Mouse (Mus musculus) forebrain, embryonic 16.5 days (tissue): ENCODE measurements at regions not wholly inside any gene's neighbourhood (a gene's known extent, or its start where the extent isn't known, plus 50 kb on each side); places are given as distances from the start of the nearest gene placed in this dataset.
A peak's percentile ranks its signal among the peaks of the same experiment; 100 is the strongest.

Experiments used
- ATAC-seq: fragments of 200-750 bp; cut with Nextera tagmentation; 2 replicates; pipeline ENCODE4 v1.8.0; 2017; ENCODE audit warnings: mild to moderate bottlenecking, moderate library complexity
- H3K27ac ChIP-seq: fragments of 300-500 bp; sonication (generic); 2 replicates; pipeline ENCODE4 v1.5.1; 2014; ENCODE audit warnings: low read length, control low read depth
- H3K27me3 ChIP-seq: fragments of 300-500 bp; sonication (generic); replicated peaks from 2 replicates; pipeline ENCODE4 v1.6.1; 2014; ENCODE audit warnings: low read length; ENCODE audit not compliant: control insufficient read depth, insufficient read depth
- H3K36me3 ChIP-seq: fragments of 300-500 bp; sonication (generic); 2 replicates; pipeline ENCODE4 v1.6.1; 2014; ENCODE audit not compliant: control insufficient read depth, insufficient read depth
- H3K4me1 ChIP-seq: fragments of 300-500 bp; sonication (generic); replicated peaks from 2 replicates; pipeline ENCODE4 v1.6.1; 2014; ENCODE audit warnings: low read length; ENCODE audit not compliant: control insufficient read depth, insufficient read depth
- H3K4me2 ChIP-seq: fragments of 300-500 bp; sonication (generic); 2 replicates; pipeline ENCODE4 v1.6.1; 2014; ENCODE audit warnings: mild to moderate bottlenecking, low read length, control low read depth
- H3K4me3 ChIP-seq: fragments of 300-500 bp; sonication (generic); replicated peaks from 2 replicates; pipeline ENCODE4 v1.5.1; 2014; ENCODE audit warnings: mild to moderate bottlenecking, low read length, control low read depth
- H3K9ac ChIP-seq: fragments of 300-500 bp; sonication (generic); replicated peaks from 2 replicates; pipeline ENCODE4 v1.6.1; 2014; ENCODE audit warnings: low read depth, low read length, control low read depth
- H3K9me3 ChIP-seq: fragments of 300-500 bp; sonication (generic); 2 replicates; pipeline ENCODE4 v1.6.1; 2016; ENCODE audit warnings: low read length; ENCODE audit not compliant: control insufficient read depth
- WGBS: fragments of 180-500 bp; shearing (Covaris S2); extraction: QIAGEN DNeasy Blood & Tissue Kit; methylation state at CpG from one replicate; pipeline ENCODE4 v1.1.7; 2014; 5-methylcytosine and 5-hydroxymethylcytosine counted together

DNA sequence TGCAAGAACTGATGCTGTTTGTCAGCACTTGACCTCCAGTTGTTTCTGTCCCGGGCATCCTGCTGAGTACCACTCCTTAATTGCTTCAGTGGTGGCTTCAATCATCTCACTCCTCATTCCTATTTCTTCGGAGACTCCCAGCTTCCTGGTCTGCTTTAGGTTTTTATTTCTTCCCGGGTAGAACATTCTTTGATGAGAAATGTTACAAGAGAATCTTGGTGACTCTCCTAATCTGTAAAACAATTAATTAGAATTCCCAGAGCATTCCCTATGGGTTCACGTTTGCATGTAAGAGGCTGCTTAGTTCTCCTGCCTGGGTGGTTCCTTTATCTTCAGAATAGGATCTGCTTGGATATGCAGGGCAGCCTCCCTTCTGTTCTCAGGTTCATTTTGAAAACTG, 245.1 kb downstream of the 1700009N14Rik start:
- Histone ChIP-seq H3K36me3 (no peaks in the 10 kb centered on the region), H3K4me1 (no peaks in the 10 kb centered on the region), H3K9ac (no peak overlapping the region), H3K4me2 (no peak overlapping the region), H3K27ac (no peak overlapping the region), H3K4me3 (no peak overlapping the region), H3K27me3 (no peaks in the 10 kb centered on the region), H3K9me3 (no peaks in the 10 kb centered on the region)
- 9% methylated on average over 4 of the region's 4 CpGs for WGBS
- no peak for ATAC-seq

DNA sequence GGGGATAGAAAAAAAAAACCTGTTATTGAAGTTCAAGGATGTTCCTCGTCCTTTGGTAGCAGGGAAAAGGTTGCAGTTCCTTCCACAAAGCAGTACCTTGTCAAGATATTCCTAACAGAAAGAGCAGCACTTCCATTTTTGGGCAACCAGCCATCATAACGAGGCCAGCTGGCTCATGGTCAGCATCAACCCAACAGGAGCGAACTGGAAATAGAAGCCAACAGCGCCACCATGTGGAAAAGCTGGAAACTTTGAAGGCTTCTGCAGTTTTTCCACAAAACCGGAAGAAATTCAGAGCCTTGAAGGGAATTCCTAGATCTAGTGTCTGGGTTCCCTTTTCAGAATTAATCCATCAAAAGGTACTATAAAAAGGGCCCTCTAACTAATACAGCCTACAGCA, 247.5 kb downstream of the 1700009N14Rik start:
- H3K4me1 ChIP-seq, result no peaks in the 10 kb centered on the region
- no peaks in the 10 kb centered on the region for H3K9me3 ChIP-seq
- H3K4me3 ChIP-seq, result no peak overlapping the region
- H3K9ac ChIP-seq, result no peak overlapping the region
- WGBS, result 18% methylated on average over 5 of the region's 5 CpGs
- H3K27ac ChIP-seq, result no peak overlapping the region
- no peaks in the 10 kb centered on the region for H3K36me3 ChIP-seq
- no peak overlapping the region for H3K4me2 ChIP-seq
- ATAC-seq, result peak; percentile 61; the same call in 1 of the 2 replicates
- no peaks in the 10 kb centered on the region for H3K27me3 ChIP-seq

DNA sequence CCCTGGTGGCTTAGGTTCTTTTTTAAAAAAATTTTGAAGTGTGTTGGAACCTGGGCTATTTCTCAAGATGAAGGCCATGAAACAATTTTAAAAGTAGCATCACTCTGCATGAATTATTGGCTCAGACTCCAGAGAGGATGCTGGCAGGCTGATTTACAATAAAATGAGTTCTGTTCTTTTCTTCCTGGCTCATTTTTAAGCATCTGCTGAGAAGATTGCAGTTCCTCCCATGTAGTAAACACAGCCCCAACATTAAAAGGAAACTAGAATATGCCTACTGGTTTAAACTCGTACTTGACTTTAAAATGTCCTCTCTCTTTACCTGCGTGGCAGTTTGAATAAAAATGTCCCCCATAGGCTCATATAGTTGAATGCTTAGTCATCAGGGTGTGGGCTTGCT, 249.3 kb downstream of the 1700009N14Rik start:
- Histone ChIP-seq H3K4me2 (no peak overlapping the region), H3K4me1 (no peaks in the 10 kb centered on the region), H3K9ac (no peak overlapping the region), H3K27ac (no peak overlapping the region), H3K36me3 (no peaks in the 10 kb centered on the region), H3K4me3 (no peak overlapping the region), H3K27me3 (no peaks in the 10 kb centered on the region), H3K9me3 (no peaks in the 10 kb centered on the region)
- ATAC-seq, result no peak
- 74% methylated on average over 2 of the region's 2 CpGs for WGBS

DNA sequence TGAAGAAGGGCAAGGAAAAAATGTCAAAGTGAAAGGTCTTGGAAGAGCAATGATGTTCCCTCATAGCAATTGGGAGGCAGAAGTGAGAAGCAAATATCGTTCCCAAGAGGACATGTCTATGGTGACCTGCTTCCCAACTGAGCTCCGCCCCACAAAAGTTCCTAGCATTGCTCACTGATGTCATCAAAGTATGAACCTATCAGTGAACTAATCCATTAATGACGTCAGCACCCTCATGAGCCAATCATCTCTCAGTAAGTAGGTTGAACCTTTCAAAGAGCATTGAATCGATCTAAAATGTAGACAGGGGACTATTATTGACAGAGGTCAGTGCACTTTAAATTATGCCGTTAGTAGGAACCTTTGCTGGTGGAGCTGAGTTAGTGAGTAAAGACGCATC, 267.4 kb downstream of the 1700009N14Rik start:
- WGBS, result 92% methylated on average over 6 of the region's 6 CpGs
- no peaks in the 10 kb centered on the region for H3K27me3 ChIP-seq
- no peak for ATAC-seq
- no peak overlapping the region for H3K4me2 ChIP-seq
- no peaks in the 10 kb centered on the region for H3K9me3 ChIP-seq
- H3K27ac ChIP-seq, result no peak overlapping the region
- no peak overlapping the region for H3K4me3 ChIP-seq
- no peak overlapping the region for H3K9ac ChIP-seq
- H3K36me3 ChIP-seq, result no peaks in the 10 kb centered on the region
- no peaks in the 10 kb centered on the region for H3K4me1 ChIP-seq

DNA sequence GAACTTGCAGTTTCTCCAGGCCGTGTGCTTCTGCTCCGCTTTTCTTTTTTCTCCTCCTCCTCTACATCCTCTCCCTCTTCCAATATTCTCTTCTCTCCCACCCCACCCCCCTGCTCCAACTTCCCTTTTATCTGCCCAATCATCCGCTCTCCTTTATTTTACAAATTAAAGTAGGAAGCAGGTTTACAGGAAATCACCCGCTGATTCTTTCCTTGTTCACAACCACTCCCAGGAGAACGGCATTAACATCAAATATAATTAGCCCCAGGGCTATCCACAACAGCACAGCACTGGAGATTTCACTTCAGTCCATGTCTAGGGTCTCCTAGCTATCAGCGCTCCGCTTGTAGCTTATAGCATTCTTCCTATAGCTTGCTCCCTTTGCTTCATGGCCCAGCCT, 268.6 kb downstream of the 1700009N14Rik start:
- no peak overlapping the region for H3K9ac ChIP-seq
- no peak overlapping the region for H3K27ac ChIP-seq
- no peaks in the 10 kb centered on the region for H3K9me3 ChIP-seq
- H3K4me1 ChIP-seq, result no peaks in the 10 kb centered on the region
- no peak overlapping the region for H3K4me3 ChIP-seq
- no peak overlapping the region for H3K4me2 ChIP-seq
- no peaks in the 10 kb centered on the region for H3K36me3 ChIP-seq
- H3K27me3 ChIP-seq, result no peaks in the 10 kb centered on the region
- ATAC-seq, result no peak
- 73% methylated on average over 7 of the region's 7 CpGs for WGBS

- no peaks in the 10 kb centered on the region for H3K9me3 ChIP-seq
- no peaks in the 10 kb centered on the region for H3K36me3 ChIP-seq
- no peaks in the 10 kb centered on the region for H3K4me1 ChIP-seq
- H3K4me2 ChIP-seq, result no peak overlapping the region
- no peak overlapping the region for H3K27ac ChIP-seq
- no peak overlapping the region for H3K9ac ChIP-seq
- WGBS, result 77% methylated on average over 4 of the region's 4 CpGs
- H3K27me3 ChIP-seq, result no peaks in the 10 kb centered on the region
- no peak for ATAC-seq
- no peak overlapping the region for H3K4me3 ChIP-seq
Measured at GRCm38 (mm10) chr4:39719951-39720350, 269.9 kb downstream of the 1700009N14Rik start.

- H3K4me2 ChIP-seq, result no peak overlapping the region
- ATAC-seq, result no peak
- WGBS, result 71% methylated on average over 7 of the region's 7 CpGs
Measured at GRCm38 (mm10) chr4:39721524-39721923, 271.4 kb downstream of the 1700009N14Rik start.

GRCm38 (mm10) chr4:39765586-39765985, 315.5 kb downstream of the 1700009N14Rik start:
- Histone ChIP-seq H3K4me2 (no peak overlapping the region), H3K9ac (no peak overlapping the region), H3K4me3 (no peak overlapping the region), H3K4me1 (no peaks in the 10 kb centered on the region), H3K27ac (no peak overlapping the region), H3K36me3 (no peaks in the 10 kb centered on the region), H3K9me3 (no peaks in the 10 kb centered on the region), H3K27me3 (no peaks in the 10 kb centered on the region)
- 69% methylated on average over 2 of the region's 2 CpGs for WGBS
- ATAC-seq, result no peak

More at GRCm38 (mm10) chr4:39721524-39721923, 271.4 kb downstream of the 1700009N14Rik start:
- H3K27ac ChIP-seq, result no peak overlapping the region
- H3K4me3 ChIP-seq, result no peak overlapping the region
- H3K36me3 ChIP-seq, result no peaks in the 10 kb centered on the region
- no peaks in the 10 kb centered on the region for H3K4me1 ChIP-seq
- H3K27me3 ChIP-seq, result no peaks in the 10 kb centered on the region
- H3K9me3 ChIP-seq, result no peaks in the 10 kb centered on the region
- no peak overlapping the region for H3K9ac ChIP-seq

DNA sequence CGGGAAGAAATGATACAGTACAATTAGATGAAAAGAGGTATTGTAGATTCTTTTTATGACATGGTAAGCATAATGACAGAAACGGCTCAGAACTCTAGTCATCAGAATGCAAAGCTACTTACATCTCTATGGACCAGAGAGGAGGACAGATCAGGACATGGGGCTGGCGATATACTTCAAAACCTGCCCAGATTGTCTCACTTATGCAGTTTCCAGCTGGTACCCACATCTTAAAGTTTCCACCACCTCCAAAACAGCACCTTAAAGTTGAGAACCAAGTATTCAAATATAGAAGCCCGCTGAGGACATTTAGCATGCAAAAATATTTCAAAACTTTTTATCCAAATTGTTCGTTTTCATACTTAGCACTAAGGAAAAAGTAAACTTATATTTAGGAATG, 341.0 kb downstream of the 1700009N14Rik start:
- Histone ChIP-seq H3K36me3 (no peaks in the 10 kb centered on the region), H3K4me2 (no peak overlapping the region), H3K27me3 (no peaks in the 10 kb centered on the region), H3K4me1 (no peaks in the 10 kb centered on the region), H3K9ac (no peak overlapping the region), H3K4me3 (no peak overlapping the region), H3K9me3 (no peaks in the 10 kb centered on the region), H3K27ac (no peak overlapping the region)
- WGBS, result 91% methylated on average over 5 of the region's 5 CpGs
- ATAC-seq, result no peak

DNA sequence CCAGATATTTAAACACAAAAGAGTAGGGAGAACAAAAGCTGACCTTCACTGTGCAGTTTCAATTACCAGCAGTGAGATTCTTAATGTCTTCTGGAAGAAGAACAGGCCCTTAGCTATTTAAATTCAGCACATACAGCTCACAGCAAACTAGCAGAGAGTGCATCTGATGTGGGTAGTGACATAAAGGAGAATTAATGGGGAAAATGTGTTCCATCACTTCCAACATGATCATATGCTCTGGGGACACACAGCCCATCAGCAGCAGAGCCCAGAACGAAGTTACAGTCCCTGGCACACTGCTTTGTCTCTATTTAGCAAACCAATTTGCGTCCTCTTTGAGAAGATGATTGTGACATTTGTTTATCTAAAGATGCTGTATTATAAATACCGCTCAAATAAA, 332.9 kb upstream of the Aco1 start:
- H3K27ac ChIP-seq, result no peak overlapping the region
- no peaks in the 10 kb centered on the region for H3K4me1 ChIP-seq
- H3K4me3 ChIP-seq, result no peak overlapping the region
- no peaks in the 10 kb centered on the region for H3K9me3 ChIP-seq
- H3K36me3 ChIP-seq, result no peaks in the 10 kb centered on the region
- no peak overlapping the region for H3K9ac ChIP-seq
- H3K4me2 ChIP-seq, result no peak overlapping the region
- peak; percentile 43 for ATAC-seq
- no peaks in the 10 kb centered on the region for H3K27me3 ChIP-seq
- 56% methylated on average over 3 of the region's 3 CpGs for WGBS
